ENCODE assay signal across 13 mouse cellular contexts in genomic region chr13:97438277-97438676, GRCm38 (mm10).
A peak's percentile ranks its signal among the peaks of the same experiment; 100 is the strongest.
DNase-seq lines count a peak whose midpoint lies in the region; ATAC-seq lines count a peak whose summit lies in the region.
"Had no signal": no experiment of that assay in that cellular context is flagged by ENCODE, and none has a peak within 500 bp of the region (broad histone marks: within the 10 kb centered on the region; RNA-seq: fewer than 3 reads in every experiment).

No protein-coding gene starts in this region.

- peaks cover 75% of the 10 kb centered on the region for H3K4me1 ChIP-seq in heart, embryonic 12.5 days (replicated peaks)
- H3K4me1 ChIP-seq in neural tube, embryonic 11.5 days (ENCODE audit: control insufficient read depth, insufficient read depth, low read length): peaks cover 56% of the 10 kb centered on the region
- H3K4me1 ChIP-seq in hindbrain, embryonic 16.5 days (ENCODE audit: control insufficient read depth, insufficient read depth, low read depth, low read length): peaks cover 51% of the 10 kb centered on the region
- peaks cover 53% of the 10 kb centered on the region for H3K4me1 ChIP-seq in neural tube, embryonic 14.5 days (ENCODE audit: control insufficient read depth, insufficient read depth, low read length)
- H3K4me1 ChIP-seq in intestine, embryonic 15.5 days (replicated peaks): peaks cover 47% of the 10 kb centered on the region

- WGBS in heart, embryonic 12.5 days: 87% methylated on average over 3 of the region's 3 CpGs
- WGBS in neural tube, embryonic 11.5 days: 91% methylated on average over 3 of the region's 3 CpGs
- WGBS in hindbrain, embryonic 16.5 days: 94% methylated on average over 3 of the region's 3 CpGs
- 93% methylated on average over 3 of the region's 3 CpGs for WGBS in neural tube, embryonic 14.5 days
- WGBS in intestine, embryonic 15.5 days: 96% methylated on average over 3 of the region's 3 CpGs

- no peak for ATAC-seq in heart, embryonic 12.5 days (ENCODE audit: insufficient number of reproducible peaks, low FRiP score)
- ATAC-seq in neural tube, embryonic 11.5 days (ENCODE audit: insufficient read depth, low FRiP score, low TSS enrichment): no peak
- no peak for ATAC-seq in hindbrain, embryonic 16.5 days
- ATAC-seq in neural tube, embryonic 14.5 days (ENCODE audit: low read depth): no peak
- ATAC-seq in intestine, embryonic 15.5 days: no peak

- H3K9me3 ChIP-seq in heart, embryonic 12.5 days (replicated peaks): no peaks in the 10 kb centered on the region
- no peaks in the 10 kb centered on the region for H3K9me3 ChIP-seq in neural tube, embryonic 11.5 days (ENCODE audit: control insufficient read depth, low read length)
- no peaks in the 10 kb centered on the region for H3K9me3 ChIP-seq in hindbrain, embryonic 16.5 days (ENCODE audit: control insufficient read depth, low read length)
- no peaks in the 10 kb centered on the region for H3K9me3 ChIP-seq in neural tube, embryonic 14.5 days (ENCODE audit: control insufficient read depth, low read length)
- H3K9me3 ChIP-seq in intestine, embryonic 15.5 days: no peaks in the 10 kb centered on the region
- H3K9me3 ChIP-seq: limb, embryonic 15.5 days had no signal

- no peak overlapping the region for H3K4me3 ChIP-seq in heart, embryonic 12.5 days
- no peak overlapping the region for H3K4me3 ChIP-seq in neural tube, embryonic 11.5 days (ENCODE audit: low read depth, low read length)
- no peak overlapping the region for H3K4me3 ChIP-seq in hindbrain, embryonic 16.5 days (ENCODE audit: low read length)
- H3K4me3 ChIP-seq in neural tube, embryonic 14.5 days (ENCODE audit: low read depth, low read length): no peak overlapping the region
- H3K4me3 ChIP-seq in intestine, embryonic 15.5 days (replicated peaks): no peak overlapping the region
- H3K4me3 ChIP-seq: limb, embryonic 15.5 days had no signal

- peaks cover under 1% of the 10 kb centered on the region; the same call in 1 of the 2 replicates for H3K27me3 ChIP-seq in heart, embryonic 12.5 days (replicated peaks)
- H3K27me3 ChIP-seq in neural tube, embryonic 11.5 days (ENCODE audit: control insufficient read depth, insufficient read depth, low read length): no peaks in the 10 kb centered on the region
- H3K27me3 ChIP-seq in hindbrain, embryonic 16.5 days (replicated peaks; ENCODE audit: control insufficient read depth, insufficient read depth, low read length): no peaks in the 10 kb centered on the region
- H3K27me3 ChIP-seq in neural tube, embryonic 14.5 days (ENCODE audit: control insufficient read depth, insufficient read depth, low read length): no peaks in the 10 kb centered on the region
- no peaks in the 10 kb centered on the region for H3K27me3 ChIP-seq in intestine, embryonic 15.5 days (replicated peaks)
- H3K27me3 ChIP-seq: limb, embryonic 15.5 days had no signal

- intact Hi-C loops in heart, postnatal 36 days (cut with DNase I): loop anchor here (5.0 to 10.0 kb wide), 2 partner anchors 141 to 497 kb away; no protein-coding TSS in a partner anchor

- no peak overlapping the region for H3K27ac ChIP-seq in heart, embryonic 12.5 days (ENCODE audit: poor library complexity, severe bottlenecking)
- peak overlapping the region; percentile 69 for H3K27ac ChIP-seq in neural tube, embryonic 11.5 days (ENCODE audit: low read depth, low read length)
- H3K27ac ChIP-seq in hindbrain, embryonic 16.5 days (ENCODE audit: low read depth, low read length): no peak overlapping the region
- peak overlapping the region; percentile 18 for H3K27ac ChIP-seq in neural tube, embryonic 14.5 days (ENCODE audit: low read depth, low read length)
- no peak overlapping the region for H3K27ac ChIP-seq in intestine, embryonic 15.5 days
- H3K27ac ChIP-seq: kidney, postnatal 0 days; limb, embryonic 15.5 days had no signal

- H3K4me2 ChIP-seq in heart, embryonic 12.5 days: peak overlapping the region; percentile 61; the same call in 1 of the 2 replicates
- no peak overlapping the region; the same call in 1 of the 2 replicates for H3K4me2 ChIP-seq in neural tube, embryonic 11.5 days (ENCODE audit: low read depth)
- H3K4me2 ChIP-seq in hindbrain, embryonic 16.5 days (ENCODE audit: low read length): no peak overlapping the region; the same call in 1 of the 2 replicates
- peak overlapping the region; percentile 29 for H3K4me2 ChIP-seq in neural tube, embryonic 14.5 days (ENCODE audit: low read depth, low read length)
- H3K4me2 ChIP-seq in intestine, embryonic 15.5 days (replicated peaks): no peak overlapping the region

- no peaks in the 10 kb centered on the region for H3K36me3 ChIP-seq in heart, embryonic 12.5 days
- no peaks in the 10 kb centered on the region for H3K36me3 ChIP-seq in neural tube, embryonic 11.5 days (ENCODE audit: control insufficient read depth, insufficient read depth, low read length)
- no peaks in the 10 kb centered on the region for H3K36me3 ChIP-seq in hindbrain, embryonic 16.5 days (ENCODE audit: control insufficient read depth, insufficient read depth, low read length)
- H3K36me3 ChIP-seq in neural tube, embryonic 14.5 days (ENCODE audit: control insufficient read depth, insufficient read depth, low read length): no peaks in the 10 kb centered on the region
- no peaks in the 10 kb centered on the region for H3K36me3 ChIP-seq in intestine, embryonic 15.5 days
- H3K36me3 ChIP-seq: limb, embryonic 15.5 days had no signal

- no peak for DNase-seq in heart, postnatal 36 days
- DNase-seq in neural tube, embryonic 11.5 days (ENCODE audit: low spot score): no peak
- no peak for DNase-seq in neural tube, embryonic 10.5 days (ENCODE audit: extremely low spot score, low spot score)
- no peak for DNase-seq in spleen, adult 18-20 months
- DNase-seq: gastrocnemius, postnatal 10 days; right cerebral cortex, postnatal 14 days; thymus, postnatal 4 days had no signal

- no peak overlapping the region for H3K9ac ChIP-seq in heart, embryonic 12.5 days
- H3K9ac ChIP-seq in neural tube, embryonic 11.5 days (ENCODE audit: low read length): peak overlapping the region; percentile 52; the same call in 1 of the 2 replicates
- H3K9ac ChIP-seq in hindbrain, embryonic 16.5 days (ENCODE audit: low read depth, low read length): peak overlapping the region; percentile 29; the same call in 1 of the 2 replicates
- no peak overlapping the region for H3K9ac ChIP-seq in neural tube, embryonic 14.5 days (replicated peaks; ENCODE audit: low read depth, low read length)
- H3K9ac ChIP-seq in intestine, embryonic 15.5 days: no peak overlapping the region
- H3K9ac ChIP-seq: limb, embryonic 15.5 days had no signal

Comparison
In these comparisons a context has a peak if more than half of its experiments do, and no peak if none do; other contexts are left out.
1. H3K4me2 ChIP-seq: peak in heart, embryonic 12.5 days (single experiment) and neural tube, embryonic 14.5 days (single experiment); none in neural tube, embryonic 11.5 days (single experiment), hindbrain, embryonic 16.5 days (single experiment) and intestine, embryonic 15.5 days (single experiment).
2. H3K9ac ChIP-seq: peak in neural tube, embryonic 11.5 days (single experiment) and hindbrain, embryonic 16.5 days (single experiment); none in heart, embryonic 12.5 days (single experiment), neural tube, embryonic 14.5 days (single experiment) and intestine, embryonic 15.5 days (single experiment).
3. H3K27ac ChIP-seq: peak in neural tube, embryonic 11.5 days (single experiment) and neural tube, embryonic 14.5 days (single experiment); none in heart, embryonic 12.5 days (single experiment), hindbrain, embryonic 16.5 days (single experiment) and intestine, embryonic 15.5 days (single experiment).